Mouse (Mus musculus) thymus, postnatal 36 days (tissue): ENCODE results near the gene Gm38655.
A peak's percentile ranks its signal among the peaks of the same experiment; 100 is the strongest.
"Not testable (repeated sequence)": the region's sequence is repeated elsewhere in the genome, so short reads cannot be mapped to it uniquely, and the experiment has no call there.

Experiments used
- DNase-seq, 2 experiments: peaks; one replicate each; pipeline ENCODE4 v3.0.0; 2022; ENCODE audit warnings: mixed read lengths in 2 of 2

Gene Gm38655

DNA sequence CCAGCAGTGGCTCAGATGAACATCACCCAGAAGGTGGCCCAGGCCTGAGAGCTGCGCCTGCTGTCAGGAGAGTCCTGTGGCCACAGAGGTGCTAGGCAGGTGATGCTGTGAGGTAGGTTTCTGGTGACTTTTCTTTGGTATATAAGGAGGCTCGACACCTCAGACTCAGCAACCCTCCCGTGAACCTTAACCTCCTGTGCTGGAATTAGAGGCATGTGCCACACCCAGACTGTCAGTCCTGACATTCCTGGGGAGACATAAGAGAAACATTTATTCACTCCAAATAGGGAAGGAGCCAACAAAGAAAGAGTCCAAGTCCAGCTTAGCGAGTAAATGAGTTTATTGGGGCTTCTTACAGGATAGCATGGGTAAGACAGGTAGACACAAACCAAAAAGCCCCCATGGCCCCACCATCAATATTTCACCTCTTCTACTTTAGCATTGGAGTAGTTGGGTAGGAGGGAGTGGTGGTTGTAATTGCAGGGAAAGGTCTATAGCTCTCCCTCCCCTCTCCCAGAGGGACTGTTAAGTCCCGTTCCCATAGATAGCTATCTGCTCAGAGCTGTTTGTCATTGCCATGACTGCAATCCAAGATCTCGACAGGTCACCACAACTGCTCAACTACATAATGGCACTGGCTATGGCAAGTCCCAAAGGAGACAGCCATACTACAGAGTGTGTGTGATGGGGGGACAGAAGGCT is 9.2 kb downstream of the Gm38655 start:
- DNase-seq = no peak

DNA sequence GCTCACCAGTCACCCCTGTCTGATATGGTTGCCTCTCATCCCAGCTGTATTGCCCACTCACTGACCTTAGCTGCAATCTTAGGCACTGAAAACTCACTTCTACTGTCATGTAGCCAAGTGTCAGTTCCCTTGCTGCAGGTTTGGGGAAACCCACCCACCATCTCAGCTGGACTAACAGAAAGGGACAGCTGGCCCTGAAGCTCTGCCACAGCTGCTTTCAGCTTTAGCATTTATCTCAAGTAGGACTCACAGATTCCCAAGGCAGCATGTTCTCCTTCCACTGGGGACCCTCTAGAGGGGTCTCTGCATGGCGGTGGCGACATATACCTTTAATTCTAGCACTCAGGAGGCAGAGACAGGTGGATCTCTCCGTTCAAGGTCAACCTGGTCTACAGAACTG is 10.5 kb downstream of the Gm38655 start:
- DNase-seq = no peak

DNA sequence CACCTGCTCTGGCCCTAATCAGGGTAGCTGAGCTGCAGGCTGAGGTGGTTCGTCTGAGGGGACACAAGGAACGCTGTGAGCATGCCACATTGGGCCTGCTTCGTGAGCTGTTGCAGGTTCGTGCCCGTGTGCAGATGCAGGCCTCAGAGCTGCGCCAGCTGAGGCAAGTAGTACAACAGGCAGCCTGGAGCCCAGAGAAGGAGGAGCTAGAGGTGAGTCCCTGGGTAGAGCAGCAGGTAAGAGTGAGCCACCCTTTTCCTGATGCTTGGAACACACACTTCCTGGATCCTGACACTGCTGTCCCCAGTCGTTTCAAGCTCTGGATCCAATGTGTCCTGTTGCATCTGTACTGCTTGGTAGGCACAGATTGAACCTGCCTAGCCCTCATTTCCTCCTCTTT is 11.9 kb downstream of the Gm38655 start:
- DNase-seq = no peak

GRCm38 (mm10) chr17:25162161-25162560 is 13.1 kb downstream of the Gm38655 start, which contains the start of gene Ccdc154:
Ccdc154 (plus strand) TSS chr17:25162461.
- DNase-seq = no peak

- no peak for DNase-seq
Observed at GRCm38 (mm10) chr17:25139960-25140359, 35.3 kb downstream of the Gm38655 start.

DNA sequence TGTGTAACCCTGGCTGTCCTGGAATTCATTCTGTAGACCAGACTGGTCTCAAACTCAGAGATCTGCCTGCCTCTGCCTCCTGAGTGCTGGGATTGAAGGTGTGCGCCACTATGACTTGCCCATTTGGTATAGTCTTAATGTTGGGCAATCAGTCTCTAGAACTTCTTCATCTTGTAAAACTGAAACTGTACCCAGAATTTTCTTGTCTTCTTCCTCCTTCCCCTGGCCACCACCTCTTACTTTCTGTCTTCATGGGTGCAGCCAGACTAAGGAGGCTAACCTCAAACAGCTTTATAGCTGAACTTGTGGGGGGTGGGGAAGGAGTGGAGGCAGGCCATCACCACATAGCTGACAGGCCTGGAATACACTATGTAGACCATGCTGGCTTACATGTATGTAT is 36.5 kb downstream of the Gm38655 start:
- no peak for DNase-seq

DNA sequence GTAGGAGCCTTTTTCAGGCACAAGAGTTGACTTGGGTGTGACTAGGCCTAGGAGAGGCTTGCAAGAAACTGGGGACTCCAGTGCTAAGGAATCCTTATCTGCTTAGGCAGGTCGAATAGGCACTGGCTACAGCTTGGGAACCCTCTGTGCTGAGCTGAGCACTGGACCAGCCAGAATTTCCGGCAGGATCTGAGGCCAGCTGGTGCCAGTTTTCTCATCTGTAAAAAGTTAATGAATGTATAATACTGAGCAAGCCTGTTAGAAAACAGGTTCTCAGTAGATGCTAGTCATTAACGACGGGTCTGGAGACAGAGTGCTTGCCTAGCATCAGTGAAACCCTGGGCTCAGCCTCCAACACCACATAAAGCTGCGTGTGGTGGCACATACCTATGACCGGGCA is 39.6 kb downstream of the Gm38655 start:
- DNase-seq = no peak

DNA sequence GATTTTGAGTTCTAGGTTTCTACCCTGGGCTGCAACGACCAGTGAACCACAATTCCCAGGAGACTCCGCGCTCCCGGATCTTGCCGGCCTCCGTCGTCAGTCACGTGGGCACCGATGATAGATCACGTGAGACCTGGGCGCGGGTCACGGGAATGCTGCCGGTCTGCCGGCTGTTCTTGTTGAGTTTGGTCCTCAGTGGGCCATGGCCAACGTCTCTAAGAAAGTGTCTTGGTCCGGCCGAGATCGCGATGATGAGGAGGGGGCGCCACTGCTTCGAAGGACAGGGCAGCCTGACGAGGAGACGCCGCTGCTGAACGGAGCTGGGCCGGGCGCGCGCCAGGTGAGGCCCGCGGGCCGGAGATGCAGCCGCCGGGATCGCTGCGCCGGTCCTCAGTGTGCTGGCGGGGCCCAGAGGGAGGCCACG is 42.0 kb downstream of the Gm38655 start, which contains the start of gene Clcn7:
Clcn7 (plus strand) TSS at position 117 of the 424 bp plus-strand sequence.
- DNase-seq = peak; percentile 84 to 86

- no peak for DNase-seq
Observed at GRCm38 (mm10) chr17:25130060-25130459, 45.2 kb downstream of the Gm38655 start.

DNA sequence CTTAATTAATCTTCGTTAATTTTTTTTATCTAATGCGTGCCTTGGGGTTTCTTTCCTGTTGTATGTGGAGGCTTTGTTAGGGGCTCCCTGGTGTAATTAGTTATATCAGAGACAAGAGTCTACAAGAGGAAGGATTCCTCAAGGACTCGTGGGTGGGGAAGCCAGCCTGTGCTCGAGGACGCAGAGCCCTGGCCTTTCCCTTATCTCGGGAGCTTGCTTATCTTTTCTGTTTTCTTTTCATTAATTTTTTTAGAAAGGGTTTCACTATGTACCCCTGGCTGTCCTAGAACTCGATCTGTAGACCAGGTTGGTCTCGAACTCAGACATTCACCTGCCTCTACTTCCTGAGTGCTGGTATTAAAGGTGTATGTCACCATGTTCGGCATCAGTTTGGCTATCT is 47.6 kb downstream of the Gm38655 start:
- no peak for DNase-seq

DNA sequence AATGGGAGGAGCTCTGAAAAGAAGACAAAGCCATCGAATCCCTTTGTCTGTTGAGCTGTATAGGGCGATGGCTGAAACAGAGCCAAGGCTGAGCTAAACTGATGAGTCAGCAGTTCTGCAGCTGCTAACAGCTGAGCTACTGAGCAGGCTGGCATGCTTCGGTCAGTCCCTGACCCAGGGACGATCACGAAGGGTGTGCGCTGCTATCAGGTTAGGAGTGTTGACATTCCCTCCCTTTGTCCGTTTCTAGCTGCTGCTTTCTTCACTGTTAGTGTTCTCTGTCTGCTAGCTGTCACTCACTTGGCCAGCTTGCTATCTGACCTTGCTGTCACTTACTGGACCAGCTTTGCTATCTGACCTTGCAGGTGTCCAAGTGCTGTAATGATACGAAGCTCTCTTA is 48.2 kb downstream of the Gm38655 start:
- DNase-seq = no peak

DNA sequence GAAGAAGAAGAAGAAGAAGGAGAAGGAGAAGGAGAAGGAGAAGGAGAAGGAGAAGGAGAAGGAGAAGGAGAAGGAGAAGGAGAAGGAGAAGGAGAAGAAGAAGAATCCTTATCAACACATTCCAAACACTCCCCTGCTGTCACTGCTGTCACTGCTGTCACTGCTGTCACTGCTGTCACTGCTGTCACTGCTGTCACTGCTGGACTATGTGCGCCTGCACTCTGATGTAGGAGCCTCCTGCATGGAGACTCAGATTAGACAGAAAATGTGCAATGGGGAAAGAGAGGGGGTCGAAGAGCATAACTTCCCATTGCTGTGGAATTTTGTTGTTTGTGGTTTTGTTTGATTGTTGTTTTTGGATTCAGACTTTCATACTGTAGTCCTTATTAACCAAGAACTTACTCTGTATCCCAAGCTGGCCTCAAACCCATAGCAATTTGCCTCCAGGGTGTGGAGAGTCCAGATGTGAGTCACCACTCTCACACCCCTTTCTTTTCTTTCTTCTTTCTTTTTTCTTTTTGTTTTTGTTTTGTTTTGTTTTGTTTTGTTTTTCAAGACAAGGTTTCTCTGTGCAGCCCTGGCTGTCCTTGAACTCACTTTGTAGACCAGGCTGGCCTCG is 49.7 kb downstream of the Gm38655 start:
- not testable (repeated sequence) for DNase-seq

GRCm38 (mm10) chr17:25123979-25124378 is 51.3 kb downstream of the Gm38655 start:
- DNase-seq = peak; percentile 36 to 48
